Mouse (Mus musculus) heart, postnatal 0 days (tissue): ENCODE results near the gene Pgbd1. TPM values are rescaled to one million over a fixed set of nuclear protein-coding genes. Genes with fewer than 3 reads are reported as not detected.
"Not testable (repeated sequence)": the region's sequence is repeated elsewhere in the genome, so short reads cannot be mapped to it uniquely, and the experiment has no call there.

Source experiments
- ATAC-seq: fragments of 200-750 bp; cut with Nextera tagmentation; 2 replicates; pipeline ENCODE4 v1.8.0; 2017; ENCODE audit warnings: low read depth, moderate number of reproducible peaks, moderate library complexity; ENCODE audit not compliant: insufficient read depth
- DNase-seq: peaks from one replicate; pipeline ENCODE4 v3.0.0-alpha.2; 2016; ENCODE audit warnings: low spot score
- H3K27ac ChIP-seq: fragments of 300-500 bp; sonication (generic); 2 replicates; pipeline ENCODE4 v1.5.1; 2014; ENCODE audit warnings: low read depth, mild to moderate bottlenecking
- H3K27me3 ChIP-seq: fragments of 300-500 bp; sonication (generic); 2 replicates; pipeline ENCODE4 v1.6.1; 2014; ENCODE audit warnings: low read length, mixed read lengths; ENCODE audit not compliant: control insufficient read depth, insufficient read depth
- H3K36me3 ChIP-seq: fragments of 300-500 bp; sonication (generic); replicated peaks from 2 replicates; pipeline ENCODE4 v1.6.1; 2014; ENCODE audit warnings: low read length, mixed read lengths; ENCODE audit not compliant: control insufficient read depth, insufficient read depth
- H3K4me1 ChIP-seq: fragments of 300-500 bp; sonication (generic); 2 replicates; pipeline ENCODE4 v1.6.1; 2014; ENCODE audit warnings: antibody characterized with exemption; ENCODE audit not compliant: control insufficient read depth, insufficient read depth
- H3K4me2 ChIP-seq: fragments of 300-500 bp; sonication (generic); 2 replicates; pipeline ENCODE4 v1.6.1; 2014; ENCODE audit warnings: low read depth, mild to moderate bottlenecking, low read length, moderate library complexity
- H3K4me3 ChIP-seq: fragments of 300-500 bp; sonication (generic); 2 replicates; pipeline ENCODE4 v1.5.1; 2014; ENCODE audit warnings: low read depth, low read length
- H3K9ac ChIP-seq: fragments of 300-500 bp; sonication (generic); replicated peaks from 2 replicates; pipeline ENCODE4 v1.6.1; 2014; ENCODE audit warnings: low read depth, low read length, mixed read lengths
- H3K9me3 ChIP-seq: fragments of 300-500 bp; sonication (generic); replicated peaks from 2 replicates; pipeline ENCODE4 v1.6.1; 2016; ENCODE audit warnings: low read length; ENCODE audit not compliant: control insufficient read depth
- CTCF ChIP-seq: IDR thresholded peaks from 2 replicates; pipeline ENCODE4 v1.5.1; 2016; ENCODE audit warnings: antibody characterized with exemption, control low read depth, low read depth
- EP300 ChIP-seq: IDR thresholded peaks from 2 replicates; pipeline ENCODE4 v1.6.1; 2016; ENCODE audit warnings: antibody characterized with exemption, low read depth
- WGBS: fragments of 180-500 bp; shearing (Covaris S2); extraction: QIAGEN DNeasy Blood & Tissue Kit; methylation state at CpG from one replicate; pipeline ENCODE4 v1.1.7; 2014; 5-methylcytosine and 5-hydroxymethylcytosine counted together
- polyA plus RNA-seq: library from polyadenylated mRNA; unstranded; fragments of >200 nt; fragmentation: Nextera tagmentation; extraction: Ambion mirVana; gene quantifications from 2 replicates; pipeline ENCODE4 v1.2.1, GENCODE M21; 2015
- total RNA-seq: library from RNA; depleted of rRNA; stranded (reverse); fragments of >200 nt; gene quantifications from 2 replicates; pipeline ENCODE4 v1.2.3, GENCODE M21; 2014; ENCODE audit warnings: low replicate concordance

Pgbd1 gene
- total and polyA plus RNA-seq, 2 experiments from 2014 or later = 1.5 to 1.7 TPM

DNA sequence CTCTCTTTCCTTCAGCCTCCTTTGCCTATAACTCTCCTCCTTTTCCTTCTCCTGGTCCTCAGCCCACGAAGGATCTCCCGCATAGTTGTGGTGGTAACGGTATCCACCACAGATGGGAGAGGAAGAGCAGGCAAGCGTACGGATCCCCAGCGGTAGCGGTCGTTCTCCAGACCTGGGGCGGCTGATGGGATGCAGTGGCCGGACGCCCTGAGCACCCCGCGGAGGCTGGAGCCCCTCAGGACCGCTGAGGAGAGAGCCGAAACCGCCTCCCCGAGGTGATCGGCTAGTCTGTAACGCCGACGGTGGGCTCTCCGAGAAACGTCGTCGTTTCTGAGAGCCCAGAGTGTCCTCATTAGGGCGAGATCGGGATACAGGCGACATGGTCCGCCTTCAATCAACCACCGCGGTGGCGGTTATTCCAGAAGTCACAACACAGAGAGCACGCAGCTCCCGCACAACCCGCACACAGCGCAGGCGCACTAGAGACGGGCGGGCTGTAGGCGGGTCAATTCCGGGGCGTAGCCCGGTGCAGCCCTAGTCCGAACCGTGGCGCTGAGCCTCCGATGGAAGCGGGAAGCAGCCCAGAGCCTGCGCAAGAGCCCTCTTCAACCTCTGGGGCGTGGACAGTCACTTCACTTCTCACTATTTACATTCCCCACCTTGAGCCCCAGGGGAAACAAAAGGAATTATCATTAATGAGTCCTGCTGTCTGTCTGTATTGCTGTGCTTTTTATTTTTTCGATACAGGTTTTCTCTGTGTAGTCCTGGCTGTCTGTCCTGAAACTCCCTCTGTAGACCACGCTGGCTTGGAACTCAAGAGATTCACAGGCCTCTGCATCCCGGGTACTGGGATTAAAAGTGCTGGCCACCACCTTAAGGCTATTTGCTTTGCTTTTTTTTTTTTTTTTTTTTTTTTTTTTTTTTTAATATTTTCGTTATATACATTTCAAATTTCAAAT, 27.5 kb upstream of the Pgbd1 start, which contains the start of gene Nkapl:
Gene Nkapl, minus strand, starts transcription at position 449 of the 959 bp plus-strand sequence.
- Histone ChIP-seq H3K4me2 (peak within 1 kb of the TSS; percentile 81), H3K9ac (peak within 1 kb of the TSS; percentile 62), H3K4me1 (no peaks in the 10 kb centered on the region), H3K27ac (no peak within 1 kb of the TSS), H3K4me3 (peak within 1 kb of the TSS; percentile 58), H3K27me3 (no peaks in the 10 kb centered on the region), H3K9me3 (no peaks in the 10 kb centered on the region), H3K36me3 (no peaks in the 10 kb centered on the region)
- TF ChIP-seq EP300 (no peak), CTCF (no peak)
- peak; percentile 73 for DNase-seq
- ATAC-seq = peak; percentile 97
- WGBS = under 1% methylated on average over 54 of the region's 54 CpGs

DNA sequence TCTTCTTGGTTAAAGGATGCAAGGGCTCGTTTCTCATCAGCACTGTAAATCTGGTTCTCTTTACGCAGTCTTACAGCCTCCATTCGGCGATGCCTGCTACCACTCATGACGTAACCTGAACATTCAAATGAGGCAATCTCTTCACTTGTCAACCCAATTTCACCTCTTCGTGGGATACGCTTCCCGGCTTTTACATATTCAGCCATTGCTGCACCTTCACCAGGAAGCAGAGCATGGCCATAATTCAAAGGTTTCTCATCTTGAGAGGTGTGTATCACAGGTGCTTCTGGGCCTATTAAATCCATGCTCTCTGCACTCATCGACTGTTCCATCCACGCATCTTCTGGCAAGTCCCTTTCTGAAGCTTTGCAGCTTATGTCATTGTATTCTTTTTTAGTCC, 26.5 kb upstream of the Pgbd1 start:
- no peaks in the 10 kb centered on the region for H3K27me3 ChIP-seq
- DNase-seq = no peak
- no peaks in the 10 kb centered on the region for H3K36me3 ChIP-seq
- 85% methylated on average over 10 of the region's 10 CpGs for WGBS
- H3K4me3 ChIP-seq = no peak overlapping the region
- no peak overlapping the region for H3K4me2 ChIP-seq
- no peak for ATAC-seq
- no peak overlapping the region for H3K27ac ChIP-seq
- H3K4me1 ChIP-seq = no peaks in the 10 kb centered on the region
- TF ChIP-seq CTCF = no peak
- no peak for TF ChIP-seq EP300
- H3K9me3 ChIP-seq = no peaks in the 10 kb centered on the region
- no peak overlapping the region for H3K9ac ChIP-seq

- H3K36me3 ChIP-seq, H3K27ac ChIP-seq, H3K4me1 ChIP-seq, H3K9ac ChIP-seq, H3K27me3 ChIP-seq, H3K4me2 ChIP-seq, H3K4me3 ChIP-seq, DNase-seq, ATAC-seq, H3K9me3 ChIP-seq: not testable (repeated sequence)
- 45% methylated on average over 9 of the region's 9 CpGs for WGBS
Measured at GRCm38 (mm10) chr13:21462516-21462915, 21.7 kb upstream of the Pgbd1 start.

- H3K4me2 ChIP-seq = no peak overlapping the region
- H3K27ac ChIP-seq = no peak overlapping the region
- H3K4me3 ChIP-seq = no peak overlapping the region
- TF ChIP-seq CTCF (no peak), EP300 (no peak)
- ATAC-seq (no peak), DNase-seq (no peak)
- 5% methylated on average over 4 of the region's 4 CpGs for WGBS
- no peak overlapping the region for H3K9ac ChIP-seq
- H3K27me3 ChIP-seq = no peaks in the 10 kb centered on the region
- peaks cover 9% of the 10 kb centered on the region for H3K4me1 ChIP-seq
- H3K9me3 ChIP-seq = no peaks in the 10 kb centered on the region
- peaks cover 3% of the 10 kb centered on the region; the same call in 1 of the 2 replicates for H3K36me3 ChIP-seq
Measured at GRCm38 (mm10) chr13:21456347-21456746, 15.5 kb upstream of the Pgbd1 start.

DNA sequence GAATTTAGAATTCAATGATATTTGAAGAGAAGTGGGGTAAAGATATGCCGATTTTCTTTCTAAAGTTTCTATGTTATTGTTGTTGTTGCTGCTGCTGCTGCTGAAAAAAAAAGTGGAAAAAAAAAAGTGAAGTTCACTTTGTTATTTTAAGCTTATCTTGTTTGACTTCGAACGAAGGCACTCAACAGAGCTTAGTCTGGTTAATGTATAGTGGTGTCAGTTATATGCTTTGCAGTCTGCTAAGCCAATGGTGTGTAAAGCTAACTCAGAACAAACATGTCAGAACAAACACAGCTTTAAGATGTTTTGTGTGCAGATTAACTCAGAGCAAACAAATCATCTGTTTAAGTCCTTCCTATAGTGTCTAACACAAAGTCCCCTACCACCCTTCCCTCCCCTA, 13.3 kb upstream of the Pgbd1 start:
- 42% methylated on average over 3 of the region's 3 CpGs for WGBS

More for the DNA sequence above, 13.3 kb upstream of the Pgbd1 start:
- no peak for TF ChIP-seq CTCF
- no peak for TF ChIP-seq EP300
- DNase-seq (no peak), ATAC-seq (no peak)
- Histone ChIP-seq H3K4me1 (peaks cover 9% of the 10 kb centered on the region), H3K4me3 (no peak overlapping the region; the same call in 1 of the 2 replicates), H3K36me3 (peaks cover 7% of the 10 kb centered on the region), H3K9ac (no peak overlapping the region), H3K27me3 (no peaks in the 10 kb centered on the region), H3K27ac (no peak overlapping the region), H3K9me3 (no peaks in the 10 kb centered on the region), H3K4me2 (peak overlapping the region; percentile 79; the same call in 1 of the 2 replicates)
